Mouse (Mus musculus) gastrocnemius, adult 18-20 months (tissue): ENCODE measurements around the gene Fpgs. TPM values are rescaled to one million over a fixed set of nuclear protein-coding genes. Genes with fewer than 3 reads are reported as not detected.
A peak's percentile ranks its signal among the peaks of the same experiment; 100 is the strongest.

Source experiments
- DNase-seq: peaks from one replicate; pipeline ENCODE4 v3.0.0; 2021; ENCODE audit warnings: low spot score
- microRNA-seq: library from miRNA; unstranded; fragments of <30 nt; microRNA quantifications from one replicate; pipeline ENCODE4 v1.2.0, GENCODE M21; 2021
- total RNA-seq, 2 experiments: library from RNA; stranded (reverse); gene quantifications; 2 replicates each; pipeline ENCODE4 v1.2.3; 2021

The Fpgs gene
- total RNA-seq, 2 experiments from 2014 or later = 4.8 to 5.4 TPM

GRCm38 (mm10) chr2:32639632-32640031 is 64.3 kb downstream of the Fpgs start:
- no peak for DNase-seq

- DNase-seq = no peak
Measured at GRCm38 (mm10) chr2:32637778-32638281, 66.1 kb downstream of the Fpgs start.

- no peak for DNase-seq
Measured at GRCm38 (mm10) chr2:32636617-32637016, 67.3 kb downstream of the Fpgs start.

- DNase-seq = no peak
Measured at GRCm38 (mm10) chr2:32634277-32635105, 69.5 kb downstream of the Fpgs start.

GRCm38 (mm10) chr2:32633660-32634059 is 70.3 kb downstream of the Fpgs start:
- peak; percentile 67 for DNase-seq

Small RNA genes within 50 kb of the gene (microRNA-seq; reads per million reads assigned to microRNA genes)
- not detected for gene Gm47291
- gene Mir1954 = not detected
- not detected for gene Mir2861
- gene Mir3960 = not detected
- gene Mir8093 = not detected

Other genes starting within 250 kb of the Fpgs start
- gene Fam102a, start 168.8 kb downstream of the Fpgs start, total RNA-seq = 1 to 10 TPM; 2.0 to 2.6 TPM
- 10 to 100 TPM; 11.7 to 12.6 TPM for gene Dpm2, start 133.3 kb downstream of the Fpgs start, total RNA-seq
- gene Pip5kl1, start 129.3 kb downstream of the Fpgs start, total RNA-seq = not detected
- gene 9430097D07Rik, start 128.5 kb downstream of the Fpgs start, total RNA-seq = not detected
- gene St6galnac4, start 117.0 kb downstream of the Fpgs start, total RNA-seq = 10 to 100 TPM; 13.5 to 19.8 TPM
- gene St6galnac6, start 104.4 kb downstream of the Fpgs start, total RNA-seq = 10 to 100 TPM; 47.0 to 52.2 TPM
- gene Ak1, start 82.4 kb downstream of the Fpgs start, total RNA-seq = 1,000 to 10,000 TPM; 1,543 to 1,586 TPM
- gene Eng, start 57.5 kb downstream of the Fpgs start, total RNA-seq = 10 to 100 TPM; 21.1 to 34.1 TPM
- gene Cdk9, start 8.9 kb upstream of the Fpgs start, total RNA-seq = 10 to 100 TPM; 19.3 to 19.9 TPM
- 1 to 10 TPM; 5.7 to 7.3 TPM for gene Sh2d3c, start 16.9 kb upstream of the Fpgs start, total RNA-seq
- not detected for gene 6330409D20Rik, start 36.9 kb upstream of the Fpgs start, total RNA-seq
- gene Tor2a, start 53.1 kb upstream of the Fpgs start, total RNA-seq = 1 to 10 TPM; 4.1 to 4.8 TPM
- under 1 TPM in 1 of 2 experiments, not detected in 1; 0.09 TPM for gene Ttc16, start 71.5 kb upstream of the Fpgs start, total RNA-seq
- 1 to 10 TPM; 1.2 to 1.6 TPM for gene Ptrh1, start 71.6 kb upstream of the Fpgs start, total RNA-seq
- not detected for gene Cfap157, start 80.3 kb upstream of the Fpgs start, total RNA-seq
- gene Stxbp1, start 143.1 kb upstream of the Fpgs start, total RNA-seq = 1 to 10 TPM; 1.9 to 6.0 TPM
- gene Fam129b, start 172.0 kb upstream of the Fpgs start, total RNA-seq = 1 to 10 TPM; 4.8 to 8.2 TPM